Mouse (Mus musculus) mouse embryonic stem cell (cell line): ENCODE results near the gene Cd27.

Experiments
- in situ Hi-C, 2 experiments: fragments of 300-500 bp; cut with MboI; formaldehyde crosslinking; loops; 1 replicate in 1 of 2; 3 replicates in 1 of 2; pipeline ENCODE4 v1.14.3; 2019 to 2020; ENCODE audit warnings: low sequenced_read_pairs in 2 of 2, low pct_unique_long_range_greater_than_20kb in 1 of 2, mixed read lengths in 1 of 2; ENCODE audit not compliant: unreplicated experiment in 1 of 2

The Cd27 gene

GRCm38 (mm10) chr6:125221115-125221745 lies 15.6 kb downstream of the Cd27 start:
- in situ Hi-C loops = no loop called here

GRCm38 (mm10) chr6:125218963-125219362 lies 17.8 kb downstream of the Cd27 start:
- in situ Hi-C loops = loop anchor here in 1 of 2 experiments (5.0 kb wide), 1 partner anchor 43 kb away; no protein-coding TSS in a partner anchor

- in situ Hi-C loops = loop anchor here in 1 of 2 experiments (5.0 kb wide), 1 partner anchor 44 kb away; no protein-coding TSS in a partner anchor
Measured at GRCm38 (mm10) chr6:125217899-125218298, 18.9 kb downstream of the Cd27 start.

- in situ Hi-C loops = loop anchor here in 1 of 2 experiments (5.0 kb wide), 1 partner anchor 45 kb away; no protein-coding TSS in a partner anchor
Measured at GRCm38 (mm10) chr6:125216898-125217297, 19.9 kb downstream of the Cd27 start.

GRCm38 (mm10) chr6:125215148-125215954 lies 21.5 kb downstream of the Cd27 start, which contains the start of gene Vamp1:
Gene Vamp1, plus strand, starts transcription at chr6:125215551.
- in situ Hi-C loops = loop anchor here in 1 of 2 experiments (5.0 kb wide), 1 partner anchor 47 kb away; no protein-coding TSS in a partner anchor

- in situ Hi-C loops = no loop called here
Measured at GRCm38 (mm10) chr6:125213715-125214114, 23.1 kb downstream of the Cd27 start.

- in situ Hi-C loops = no loop called here
Measured at GRCm38 (mm10) chr6:125213129-125213528, 23.7 kb downstream of the Cd27 start.

GRCm38 (mm10) chr6:125212621-125213020 lies 24.2 kb downstream of the Cd27 start:
- in situ Hi-C loops = no loop called here

- in situ Hi-C loops = no loop called here
Measured at GRCm38 (mm10) chr6:125210436-125210835, 26.4 kb downstream of the Cd27 start.

- in situ Hi-C loops = no loop called here
Measured at GRCm38 (mm10) chr6:125197166-125197565, 39.6 kb downstream of the Cd27 start.

GRCm38 (mm10) chr6:125196301-125196700 lies 40.5 kb downstream of the Cd27 start:
- in situ Hi-C loops = no loop called here

GRCm38 (mm10) chr6:125195541-125196075 lies 41.2 kb downstream of the Cd27 start:
- in situ Hi-C loops = no loop called here

GRCm38 (mm10) chr6:125193390-125193789 lies 43.4 kb downstream of the Cd27 start:
- in situ Hi-C loops = no loop called here

GRCm38 (mm10) chr6:125192841-125193240 lies 44.0 kb downstream of the Cd27 start:
- in situ Hi-C loops = no loop called here

GRCm38 (mm10) chr6:125192016-125192714 lies 44.6 kb downstream of the Cd27 start:
- in situ Hi-C loops = no loop called here

GRCm38 (mm10) chr6:125191332-125192015 lies 45.3 kb downstream of the Cd27 start, which contains the start of the genes Ncapd2 and Mrpl51:
Gene Ncapd2, minus strand, starts transcription at chr6:125191701.
Gene Mrpl51, plus strand, starts transcription at chr6:125191801.
- in situ Hi-C loops = no loop called here

- in situ Hi-C loops = no loop called here
Measured at GRCm38 (mm10) chr6:125190816-125191215, 46.0 kb downstream of the Cd27 start.

GRCm38 (mm10) chr6:125186203-125186602 lies 50.6 kb downstream of the Cd27 start:
- in situ Hi-C loops = no loop called here
